Mouse (Mus musculus) frontal cortex, postnatal 36 days (tissue): Measurements from ENCODE around the gene Gm5624.
"Not testable (repeated sequence)": the region's sequence is repeated elsewhere in the genome, so short reads cannot be mapped to it uniquely, and the experiment has no call there.

Experiments used
- DNase-seq, 2 experiments: peaks; one replicate each; pipeline ENCODE4 v3.0.0; 2022; ENCODE audit warnings: low spot score in 2 of 2

Gm5624 gene

GRCm38 (mm10) chr14:44627737-44628136 is at the start of gene Gm5624:
Gm5624 (minus strand) TSS chr14:44627938.
- not testable (repeated sequence) for DNase-seq

DNA sequence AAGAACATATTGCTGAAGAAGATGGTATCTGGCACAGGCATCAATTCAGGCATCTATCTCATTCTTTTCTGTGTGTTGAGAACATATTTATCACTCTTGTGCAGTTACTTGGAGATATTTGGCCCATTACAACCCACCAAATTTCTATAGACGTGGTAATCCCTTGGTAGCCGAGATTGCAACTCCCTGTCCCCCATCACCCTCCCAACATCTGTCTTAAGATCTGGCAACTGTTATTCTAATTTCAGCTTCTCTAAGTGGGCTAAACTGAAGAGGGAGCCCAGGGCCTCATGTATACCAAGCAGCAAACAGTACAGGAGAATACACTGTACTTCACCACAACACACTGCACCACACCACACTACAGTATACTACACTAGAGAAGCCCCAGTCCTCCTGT is 36.0 kb downstream of the Gm5624 start:
- DNase-seq, result not testable (repeated sequence)

GRCm38 (mm10) chr14:44582853-44583252 is 44.9 kb downstream of the Gm5624 start, which contains the start of gene Gm8247:
Gm8247 (plus strand) TSS chr14:44583153.
- DNase-seq, result not testable (repeated sequence)

GRCm38 (mm10) chr14:44547961-44548360 is 79.8 kb downstream of the Gm5624 start:
- not testable (repeated sequence) for DNase-seq

DNA sequence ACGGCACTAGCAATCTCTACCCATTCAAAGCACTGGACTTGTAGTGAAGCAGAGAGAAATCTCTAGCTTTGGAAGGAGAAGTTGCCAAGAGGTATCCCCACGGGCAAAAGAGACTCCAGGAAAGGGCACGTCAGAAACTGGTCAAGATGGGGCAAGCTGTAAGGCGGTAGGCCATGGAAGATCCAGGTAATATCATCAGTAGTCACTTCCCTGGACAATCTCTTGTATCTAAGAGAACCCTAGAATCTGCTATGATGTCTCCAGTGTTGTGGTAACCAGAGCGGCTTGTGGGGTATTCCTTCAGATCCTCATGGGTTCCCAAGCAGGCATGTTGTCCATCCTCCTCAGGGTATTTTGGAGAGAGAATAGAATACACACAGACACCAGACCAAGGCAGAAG is 109.8 kb downstream of the Gm5624 start, which contains the start of gene Gm17093:
Gm17093 (plus strand) TSS at position 301 of the 400 bp plus-strand sequence.
- not testable (repeated sequence) for DNase-seq
